Mouse (Mus musculus): ENCODE data around the gene Hesx1.

DNA sequence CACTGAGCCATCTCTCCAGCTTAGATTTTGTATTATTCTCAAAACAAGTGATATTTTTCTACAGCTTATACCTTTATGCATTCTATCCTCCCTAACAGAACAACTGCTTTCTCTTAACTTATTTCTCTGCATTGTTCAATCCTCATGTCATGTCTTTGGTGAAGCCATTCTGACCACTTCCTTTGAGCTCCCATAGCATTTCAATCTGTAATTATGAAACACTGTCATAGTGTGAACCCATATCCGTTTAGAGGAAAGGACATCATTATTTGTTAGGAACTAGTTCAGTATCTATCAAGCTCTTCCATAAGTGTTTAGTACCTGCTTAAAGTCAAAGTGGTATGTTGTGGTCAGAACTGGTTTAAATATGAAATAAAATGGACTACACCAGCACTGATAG lies 33.7 kb upstream of the Hesx1 start:
- TF ChIP-seq CTCF (IDR thresholded peaks at IDR 0.05; ENCODE audit: low read depth) (no peak), EP300 (IDR thresholded peaks at IDR 0.05; ENCODE audit: low read depth) (no peak)

Measured in heart, postnatal 0 days (tissue).